Mouse (Mus musculus): ENCODE measurements around the gene Mreg. TPM values are rescaled to one million over a fixed set of nuclear protein-coding genes. Genes with fewer than 3 reads are reported as not detected.

The Mreg gene
- polyA plus RNA-seq, 2 experiments = 2.9 to 6.4 TPM

- Histone ChIP-seq H3K27me3 (ENCODE audit: control insufficient read depth, insufficient read depth, low read length) (no peaks in the 10 kb centered on the region), H3K27ac (no peak overlapping the region), H3K4me3 (ENCODE audit: insufficient read depth in 1 of 2, low read depth in 2 of 2, low read length in 2 of 2) (no peak overlapping the region), H3K9ac (replicated peaks) (no peak overlapping the region), H3K36me3 (replicated peaks; ENCODE audit: control insufficient read depth, insufficient read depth, low read depth) (no peaks in the 10 kb centered on the region), H3K9me3 (ENCODE audit: control insufficient read depth, low read length) (no peaks in the 10 kb centered on the region), H3K4me2 (ENCODE audit: low read depth) (no peak overlapping the region), H3K4me1 (replicated peaks; ENCODE audit: control insufficient read depth in 2 of 2, insufficient read depth in 2 of 2, low read length in 1 of 2) (0 out of 4 replicates have a peak, but pooled peaks cover 0 to 3% of the 10 kb centered on the region in 2 experiments)
- 71% methylated on average over 10 of the region's 10 CpGs for WGBS (ENCODE audit: insufficient replicate concordance)
- DNase-seq (ENCODE audit: low read depth in 3 of 3, low spot score in 3 of 3) = no peak
- ATAC-seq (ENCODE audit: insufficient read depth) = no peak
- TF ChIP-seq EP300 (IDR thresholded peaks at IDR 0.05; ENCODE audit: low read depth) = no peak
- peak; percentile 10 for TF ChIP-seq CTCF (IDR thresholded peaks at IDR 0.05; ENCODE audit: low read depth)
Measured at GRCm38 (mm10) chr1:72167024-72167423, 45.1 kb downstream of the Mreg start.

- Histone ChIP-seq H3K4me1 (replicated peaks; ENCODE audit: control insufficient read depth in 2 of 2, insufficient read depth in 2 of 2, low read length in 1 of 2) (0 out of 4 replicates have a peak, but pooled peaks cover 0 to 3% of the 10 kb centered on the region in 2 experiments), H3K4me2 (ENCODE audit: low read depth) (no peak overlapping the region), H3K4me3 (ENCODE audit: insufficient read depth in 1 of 2, low read depth in 2 of 2, low read length in 2 of 2) (no peak overlapping the region), H3K27ac (no peak overlapping the region), H3K27me3 (ENCODE audit: control insufficient read depth, insufficient read depth, low read length) (no peaks in the 10 kb centered on the region), H3K36me3 (replicated peaks; ENCODE audit: control insufficient read depth, insufficient read depth, low read depth) (no peaks in the 10 kb centered on the region), H3K9me3 (ENCODE audit: control insufficient read depth, low read length) (no peaks in the 10 kb centered on the region), H3K9ac (replicated peaks) (no peak overlapping the region)
- TF ChIP-seq CTCF (IDR thresholded peaks at IDR 0.05; ENCODE audit: low read depth) (no peak), EP300 (IDR thresholded peaks at IDR 0.05; ENCODE audit: low read depth) (no peak)
- no peak for ATAC-seq (ENCODE audit: insufficient read depth)
- WGBS (ENCODE audit: insufficient replicate concordance) = 72% methylated on average over 5 of the region's 5 CpGs
- no peak for DNase-seq (ENCODE audit: low read depth in 3 of 3, low spot score in 3 of 3)
Measured at GRCm38 (mm10) chr1:72166468-72166814, 45.7 kb downstream of the Mreg start.

GRCm38 (mm10) chr1:72165723-72166467, 46.2 kb downstream of the Mreg start:
- Histone ChIP-seq H3K36me3 (replicated peaks; ENCODE audit: control insufficient read depth, insufficient read depth, low read depth) (no peaks in the 10 kb centered on the region), H3K9me3 (ENCODE audit: control insufficient read depth, low read length) (no peaks in the 10 kb centered on the region), H3K4me1 (replicated peaks; ENCODE audit: control insufficient read depth in 2 of 2, insufficient read depth in 2 of 2, low read length in 1 of 2) (no peaks in the 10 kb centered on the region), H3K27ac (no peak overlapping the region), H3K4me3 (ENCODE audit: insufficient read depth in 1 of 2, low read depth in 2 of 2, low read length in 2 of 2) (no peak overlapping the region), H3K9ac (replicated peaks) (no peak overlapping the region), H3K4me2 (ENCODE audit: low read depth) (no peak overlapping the region), H3K27me3 (ENCODE audit: control insufficient read depth, insufficient read depth, low read length) (no peaks in the 10 kb centered on the region)
- no peak for TF ChIP-seq EP300 (IDR thresholded peaks at IDR 0.05; ENCODE audit: low read depth)
- TF ChIP-seq CTCF (IDR thresholded peaks at IDR 0.05; ENCODE audit: low read depth) = 0 out of 2 replicates have a peak, but pooled peaks have one; percentile 21
- 77% methylated on average over 20 of the region's 20 CpGs for WGBS (ENCODE audit: insufficient replicate concordance)
- DNase-seq (ENCODE audit: low read depth in 3 of 3, low spot score in 3 of 3) (no peak), ATAC-seq (ENCODE audit: insufficient read depth) (no peak)

GRCm38 (mm10) chr1:72160321-72160720, 51.8 kb downstream of the Mreg start:
- Histone ChIP-seq H3K36me3 (replicated peaks; ENCODE audit: control insufficient read depth, insufficient read depth, low read depth) (no peaks in the 10 kb centered on the region), H3K4me1 (replicated peaks; ENCODE audit: control insufficient read depth in 2 of 2, insufficient read depth in 2 of 2, low read length in 1 of 2) (no peaks in the 10 kb centered on the region), H3K9ac (replicated peaks) (no peak overlapping the region), H3K27ac (no peak overlapping the region), H3K27me3 (ENCODE audit: control insufficient read depth, insufficient read depth, low read length) (no peaks in the 10 kb centered on the region), H3K9me3 (ENCODE audit: control insufficient read depth, low read length) (no peaks in the 10 kb centered on the region), H3K4me2 (ENCODE audit: low read depth) (no peak overlapping the region), H3K4me3 (ENCODE audit: insufficient read depth in 1 of 2, low read depth in 2 of 2, low read length in 2 of 2) (no peak overlapping the region)
- no peak for ATAC-seq (ENCODE audit: insufficient read depth)
- no peak for DNase-seq (ENCODE audit: low read depth in 3 of 3, low spot score in 3 of 3)
- 71% methylated on average over 7 of the region's 7 CpGs for WGBS (ENCODE audit: insufficient replicate concordance)
- no peak for TF ChIP-seq CTCF (IDR thresholded peaks at IDR 0.05; ENCODE audit: low read depth)
- no peak for TF ChIP-seq EP300 (IDR thresholded peaks at IDR 0.05; ENCODE audit: low read depth)

- TF ChIP-seq EP300 (IDR thresholded peaks at IDR 0.05; ENCODE audit: low read depth) = no peak
- TF ChIP-seq CTCF (IDR thresholded peaks at IDR 0.05; ENCODE audit: low read depth) = no peak
- Histone ChIP-seq H3K4me3 (ENCODE audit: insufficient read depth in 1 of 2, low read depth in 2 of 2, low read length in 2 of 2) (no peak overlapping the region), H3K9me3 (ENCODE audit: control insufficient read depth, low read length) (no peaks in the 10 kb centered on the region), H3K4me1 (replicated peaks; ENCODE audit: control insufficient read depth in 2 of 2, insufficient read depth in 2 of 2, low read length in 1 of 2) (no peaks in the 10 kb centered on the region), H3K36me3 (replicated peaks; ENCODE audit: control insufficient read depth, insufficient read depth, low read depth) (no peaks in the 10 kb centered on the region), H3K4me2 (ENCODE audit: low read depth) (no peak overlapping the region), H3K27me3 (ENCODE audit: control insufficient read depth, insufficient read depth, low read length) (no peaks in the 10 kb centered on the region), H3K9ac (replicated peaks) (no peak overlapping the region), H3K27ac (no peak overlapping the region)
- no peak for DNase-seq (ENCODE audit: low read depth in 3 of 3, low spot score in 3 of 3)
- no peak for ATAC-seq (ENCODE audit: insufficient read depth)
Measured at GRCm38 (mm10) chr1:72145041-72145440, 67.1 kb downstream of the Mreg start.
